Mouse (Mus musculus): ENCODE data around the gene Phtf2.
"Not testable (repeated sequence)": the region's sequence is repeated elsewhere in the genome, so short reads cannot be mapped to it uniquely, and the experiment has no call there.

Gene Phtf2

GRCm38 (mm10) chr5:20773341-20773740, 108.6 kb downstream of the Phtf2 start:
- no peak for DNase-seq (ENCODE audit: low spot score in 2 of 2)

- DNase-seq (ENCODE audit: low spot score in 2 of 2), result no peak
Observed at GRCm38 (mm10) chr5:20765365-20765920, 116.5 kb downstream of the Phtf2 start.

GRCm38 (mm10) chr5:20762441-20762840, 119.5 kb downstream of the Phtf2 start:
- not testable (repeated sequence) for DNase-seq (ENCODE audit: low spot score in 2 of 2)

- DNase-seq (ENCODE audit: low spot score in 2 of 2), result no peak
Observed at GRCm38 (mm10) chr5:20760368-20761162, 121.4 kb downstream of the Phtf2 start.

GRCm38 (mm10) chr5:20759771-20760170, 122.2 kb downstream of the Phtf2 start:
- DNase-seq (ENCODE audit: low spot score in 2 of 2), result no peak

- DNase-seq (ENCODE audit: low spot score in 2 of 2), result no peak
Observed at GRCm38 (mm10) chr5:20753963-20754362, 128.0 kb downstream of the Phtf2 start.

GRCm38 (mm10) chr5:20753096-20753495, 128.8 kb downstream of the Phtf2 start:
- DNase-seq (ENCODE audit: low spot score in 2 of 2), result no peak

GRCm38 (mm10) chr5:20751696-20752095, 130.2 kb downstream of the Phtf2 start:
- DNase-seq (ENCODE audit: low spot score in 2 of 2), result no peak

- DNase-seq (ENCODE audit: low spot score in 2 of 2), result no peak
Observed at GRCm38 (mm10) chr5:20751000-20751399, 130.9 kb downstream of the Phtf2 start.

GRCm38 (mm10) chr5:20749535-20749934, 132.4 kb downstream of the Phtf2 start:
- DNase-seq (ENCODE audit: low spot score in 2 of 2), result no peak

GRCm38 (mm10) chr5:20748856-20749255, 133.1 kb downstream of the Phtf2 start:
- no peak for DNase-seq (ENCODE audit: low spot score in 2 of 2)

GRCm38 (mm10) chr5:20748142-20748541, 133.8 kb downstream of the Phtf2 start:
- no peak for DNase-seq (ENCODE audit: low spot score in 2 of 2)

- no peak for DNase-seq (ENCODE audit: low spot score in 2 of 2)
Observed at GRCm38 (mm10) chr5:20741936-20742335, 140.0 kb downstream of the Phtf2 start.

GRCm38 (mm10) chr5:20741193-20741592, 140.7 kb downstream of the Phtf2 start:
- DNase-seq (ENCODE audit: low spot score in 2 of 2), result no peak

- DNase-seq (ENCODE audit: low spot score in 2 of 2), result no peak
Observed at GRCm38 (mm10) chr5:20738795-20739194, 143.1 kb downstream of the Phtf2 start.

- DNase-seq (ENCODE audit: low spot score in 2 of 2), result not testable (repeated sequence)
Observed at GRCm38 (mm10) chr5:20723226-20723625, 158.7 kb downstream of the Phtf2 start.

- peak; percentile 2 to 15 for DNase-seq (ENCODE audit: low spot score in 2 of 2)
Observed at GRCm38 (mm10) chr5:20720201-20720900, 161.6 kb downstream of the Phtf2 start.

GRCm38 (mm10) chr5:20715980-20716379, 165.9 kb downstream of the Phtf2 start:
- not testable (repeated sequence) for DNase-seq (ENCODE audit: low spot score in 2 of 2)

GRCm38 (mm10) chr5:20714619-20715018, 167.3 kb downstream of the Phtf2 start:
- DNase-seq (ENCODE audit: low spot score in 2 of 2), result not testable (repeated sequence)

GRCm38 (mm10) chr5:20710845-20711244, 171.1 kb downstream of the Phtf2 start:
- DNase-seq (ENCODE audit: low spot score in 2 of 2), result not testable (repeated sequence)

Data from urinary bladder, adult 18-20 months (tissue).